Mouse (Mus musculus) CH12.LX (cell line): ENCODE results near the gene Syne3. TPM values are rescaled to one million over a fixed set of nuclear protein-coding genes. Genes with fewer than 3 reads are reported as not detected.

ENCODE experiments used
- DNase-seq: peaks from one replicate; pipeline ENCODE4 v3.0.0-alpha.2; 2013; ENCODE audit errors: extremely low read depth
- H3K27ac ChIP-seq: 2 replicates; pipeline ENCODE4 v1.5.1; 2012; ENCODE audit warnings: low read depth, mild to moderate bottlenecking, control low read depth, moderate library complexity; ENCODE audit not compliant: insufficient read depth
- H3K27me3 ChIP-seq: replicated peaks from 2 replicates; pipeline ENCODE3; 2012; ENCODE audit warnings: inconsistent platforms
- H3K36me3 ChIP-seq, 2 experiments: replicated peaks in 1 of 2; 2 replicates each; pipeline versions ENCODE3 to v1.6.1; 2012; ENCODE audit warnings: inconsistent platforms in 1 of 2, low read length in 1 of 2, mild to moderate bottlenecking in 1 of 2, mixed read lengths in 1 of 2, moderate library complexity in 1 of 2; ENCODE audit not compliant: control insufficient read depth in 1 of 2, insufficient read depth in 1 of 2
- H3K4me1 ChIP-seq, 2 experiments: 2 replicates each; pipeline ENCODE4 v1.6.1; 2012; ENCODE audit warnings: inconsistent platforms in 1 of 2, moderate library complexity in 1 of 2; ENCODE audit not compliant: insufficient read depth in 2 of 2, control insufficient read depth in 1 of 2
- H3K4me2 ChIP-seq: 2 replicates; pipeline ENCODE4 v1.6.1; 2012; ENCODE audit warnings: low read depth, mild to moderate bottlenecking, control low read depth; ENCODE audit not compliant: poor library complexity, insufficient read depth, severe bottlenecking
- H3K4me3 ChIP-seq, 3 experiments: fragments of 150-350 bp in 1 of 3; sonication (generic) in 1 of 3; replicated peaks in 1 of 3; 2 replicates each; pipeline versions ENCODE3 to v1.5.1; 2011 to 2012; ENCODE audit warnings: low read depth in 2 of 3, low read length in 2 of 3, mild to moderate bottlenecking in 2 of 3, moderate library complexity in 2 of 3, control low read depth in 1 of 3, improper control_type of control experiment in 1 of 3, inconsistent platforms in 1 of 3, mixed read lengths in 1 of 3; ENCODE audit not compliant: poor library complexity in 1 of 3
- H3K79me2 ChIP-seq: replicated peaks from 2 replicates; pipeline ENCODE4 v1.6.1; 2012; ENCODE audit warnings: mild to moderate bottlenecking, moderate library complexity; ENCODE audit not compliant: control insufficient read depth, poor library complexity, insufficient read depth, severe bottlenecking; ENCODE audit errors: extremely low read depth
- H3K9ac ChIP-seq: 2 replicates; pipeline ENCODE4 v1.6.1; 2012; ENCODE audit warnings: low read depth, mild to moderate bottlenecking, control low read depth, moderate library complexity; ENCODE audit not compliant: insufficient read depth
- H3K9me3 ChIP-seq: replicated peaks from 2 replicates; pipeline ENCODE3; 2012; ENCODE audit warnings: low read length, inconsistent platforms, mixed read lengths
- CHD1 ChIP-seq: IDR thresholded peaks from 2 replicates; pipeline ENCODE4 v1.6.1; 2012; ENCODE audit warnings: low read depth, low read length, improper control_type of control experiment, inconsistent platforms
- CHD2 ChIP-seq: IDR thresholded peaks from 2 replicates; pipeline ENCODE4 v1.6.1; 2011; ENCODE audit warnings: low read length, improper control_type of control experiment
- CTCF ChIP-seq, 2 experiments: IDR thresholded peaks in 1 of 2; conservative IDR thresholded peaks in 1 of 2; 2 replicates each; pipeline ENCODE4 v1.5.1; 2011 to 2012; ENCODE audit warnings: low read depth in 2 of 2, low read length in 2 of 2, improper control_type of control experiment in 1 of 2, inconsistent platforms in 1 of 2, mild to moderate bottlenecking in 1 of 2, moderate library complexity in 1 of 2
- EP300 ChIP-seq: IDR thresholded peaks from 2 replicates; pipeline ENCODE4 v1.6.1; 2011; ENCODE audit warnings: low read length, improper control_type of control experiment
- IRF4 ChIP-seq: IDR thresholded peaks from 2 replicates; pipeline ENCODE4 v1.6.1; 2014; ENCODE audit warnings: low read depth, mild to moderate bottlenecking, inconsistent platforms, low read length, improper control_type of control experiment
- JUND ChIP-seq: conservative IDR thresholded peaks from 2 replicates; pipeline ENCODE4 v1.6.1; 2011; ENCODE audit warnings: low read depth, low read length, improper control_type of control experiment
- KAT2A ChIP-seq: IDR thresholded peaks from 2 replicates; pipeline ENCODE4 v1.6.1; 2012; ENCODE audit warnings: low read length, improper control_type of control experiment, inconsistent platforms; ENCODE audit not compliant: insufficient replicate concordance
- MAX ChIP-seq: IDR thresholded peaks from 2 replicates; pipeline ENCODE4 v1.6.1; 2011; ENCODE audit warnings: low read length, improper control_type of control experiment
- MAZ ChIP-seq: IDR thresholded peaks from 2 replicates; pipeline ENCODE4 v1.6.1; 2012; ENCODE audit warnings: low read depth, mild to moderate bottlenecking, inconsistent platforms, low read length, improper control_type of control experiment, moderate library complexity
- MEF2A ChIP-seq: IDR thresholded peaks from 2 replicates; pipeline ENCODE4 v1.6.1; 2014; ENCODE audit warnings: low read depth, mild to moderate bottlenecking, inconsistent platforms, low read length, improper control_type of control experiment, borderline replicate concordance
- MYC ChIP-seq: IDR thresholded peaks from 2 replicates; pipeline ENCODE4 v1.6.1; 2011; ENCODE audit warnings: low read depth, mild to moderate bottlenecking, improper control_type of control experiment, low read length
- POLR2A ChIP-seq: IDR thresholded peaks from 2 replicates; pipeline ENCODE4 v1.6.1; 2011; ENCODE audit warnings: low read depth, mild to moderate bottlenecking, improper control_type of control experiment, low read length
- POLR2AphosphoS2 ChIP-seq: IDR thresholded peaks from 2 replicates; pipeline ENCODE4 v1.6.1; 2011; ENCODE audit warnings: low read depth, low read length, improper control_type of control experiment
- RCOR1 ChIP-seq: conservative IDR thresholded peaks from 2 replicates; pipeline ENCODE4 v1.6.1; 2012; ENCODE audit warnings: low read depth, mild to moderate bottlenecking, inconsistent platforms, low read length, improper control_type of control experiment
- SIN3A ChIP-seq: IDR thresholded peaks from 2 replicates; pipeline ENCODE4 v1.6.1; 2012; ENCODE audit warnings: low read length, improper control_type of control experiment, inconsistent platforms
- SMC3 ChIP-seq: IDR thresholded peaks from 2 replicates; pipeline ENCODE4 v1.6.1; 2011; ENCODE audit warnings: low read depth, low read length, improper control_type of control experiment
- TBP ChIP-seq: conservative IDR thresholded peaks from 2 replicates; pipeline ENCODE4 v1.6.1; 2011; ENCODE audit warnings: low read depth, low read length, improper control_type of control experiment
- TCF12 ChIP-seq: IDR thresholded peaks from 2 replicates; pipeline ENCODE4 v1.6.1; 2014; ENCODE audit warnings: low read depth, mild to moderate bottlenecking, inconsistent platforms, low read length, improper control_type of control experiment
- USF2 ChIP-seq: conservative IDR thresholded peaks from 2 replicates; pipeline ENCODE4 v1.6.1; 2011; ENCODE audit warnings: low read depth, low read length, improper control_type of control experiment
- ZKSCAN1 ChIP-seq: IDR thresholded peaks from 2 replicates; pipeline ENCODE4 v1.6.1; 2012; ENCODE audit warnings: low read depth, inconsistent platforms, low read length, improper control_type of control experiment, borderline replicate concordance
- ZNF384 ChIP-seq: IDR thresholded peaks from 2 replicates; pipeline ENCODE4 v1.6.1; 2012; ENCODE audit warnings: low read depth, low read length, improper control_type of control experiment, inconsistent platforms
- dilution Hi-C: fragments of 300-500 bp; cut with MboI; formaldehyde crosslinking; loops from 2 replicates; pipeline ENCODE4 v1.14.3; 2020; ENCODE audit warnings: low sequenced_read_pairs; ENCODE audit not compliant: extremely low pct_unique_long_range_greater_than_20kb, extremely low pct_ligation_motif_present
- in situ Hi-C: fragments of 300-500 bp; cut with MboI; formaldehyde crosslinking; loops from 3 replicates; pipeline ENCODE4 v1.14.3; 2019; ENCODE audit warnings: low sequenced_read_pairs, low pct_ligation_motif_present, low pct_unique_long_range_greater_than_20kb, mixed read lengths
- polyA plus RNA-seq: library from polyadenylated mRNA; unstranded; fragments of >175 nt; gene quantifications from 2 replicates; pipeline ENCODE4 v1.2.1, GENCODE M21; 2012; ENCODE audit warnings: low read depth; ENCODE audit not compliant: insufficient read length
- total RNA-seq, 2 experiments: library from RNA; depleted of rRNA; stranded (reverse); fragments of 300-350 nt in 1 of 2; fragments of >200 nt in 1 of 2; gene quantifications; 2 replicates each; pipeline ENCODE4 v1.2.3; 2012 to 2014

The Syne3 gene
- total and polyA plus RNA-seq, 3 experiments = 5.3 to 18.7 (median 7.3) TPM

DNA sequence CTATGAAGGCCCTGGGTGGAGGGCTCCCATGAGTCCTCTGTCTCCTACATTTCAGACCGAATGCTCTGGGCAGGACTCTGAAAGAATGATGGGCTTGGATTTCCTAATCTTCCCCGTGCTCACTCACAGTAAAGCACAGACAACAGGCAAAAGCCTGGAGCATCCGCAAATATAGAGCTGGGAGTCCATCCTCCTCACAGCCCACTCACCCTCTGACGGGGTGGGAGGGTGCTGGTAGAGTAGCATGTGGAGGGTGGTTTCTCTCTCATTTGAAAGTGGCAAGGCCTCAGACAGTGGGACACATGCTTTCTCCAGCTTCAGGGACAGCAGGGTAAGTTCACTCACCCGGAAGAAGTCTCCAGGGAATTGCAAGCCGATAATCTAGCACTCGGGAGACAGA lies 123.5 kb downstream of the Syne3 start:
- H3K4me2 ChIP-seq = no peak overlapping the region
- in situ Hi-C loops = no loop called here
- H3K4me3 ChIP-seq = no peak overlapping the region
- TF ChIP-seq CHD1 (no peak), EP300 (no peak), POLR2A (no peak), MEF2A (no peak), CHD2 (no peak), TCF12 (no peak), USF2 (no peak), KAT2A (no peak), ZNF384 (no peak), MYC (no peak), MAZ (no peak), POLR2AphosphoS2 (no peak)
- TF ChIP-seq, all 38 proteins: peak for 0
- DNase-seq = no peak
- Histone ChIP-seq H3K27me3 (peaks cover 61% of the 10 kb centered on the region), H3K27ac (no peak overlapping the region), H3K9ac (no peak overlapping the region), H3K36me3 (no peaks in the 10 kb centered on the region), H3K4me1 (no peaks in the 10 kb centered on the region), H3K9me3 (peaks cover 10% of the 10 kb centered on the region), H3K79me2 (no peaks in the 10 kb centered on the region)
- dilution Hi-C loops = no loop called here

DNA sequence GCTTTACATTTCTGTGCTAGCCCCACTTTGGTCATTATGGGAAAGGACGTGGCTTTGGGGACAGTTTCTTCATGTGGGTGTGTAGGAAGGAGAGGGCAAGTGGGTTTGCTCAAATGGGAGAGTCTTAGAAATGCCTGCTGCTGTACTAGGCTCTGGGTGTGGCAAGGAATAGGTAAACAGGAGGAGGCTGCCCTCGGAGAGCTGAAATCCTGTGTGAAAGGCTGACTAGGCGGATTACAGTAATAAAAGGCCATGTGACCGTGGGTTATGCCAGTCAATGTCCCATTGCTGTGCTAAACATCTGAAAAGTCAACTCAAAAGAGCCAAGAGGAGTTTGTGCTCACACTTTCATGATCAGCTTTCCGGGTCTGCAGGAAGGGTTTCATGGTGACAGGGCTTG lies 127.1 kb downstream of the Syne3 start:
- Histone ChIP-seq H3K9me3 (peaks cover 18% of the 10 kb centered on the region), H3K4me2 (no peak overlapping the region), H3K27ac (no peak overlapping the region), H3K27me3 (peaks cover 67% of the 10 kb centered on the region), H3K36me3 (no peaks in the 10 kb centered on the region), H3K9ac (no peak overlapping the region), H3K4me3 (no peak overlapping the region), H3K4me1 (no peaks in the 10 kb centered on the region), H3K79me2 (no peaks in the 10 kb centered on the region)
- dilution Hi-C loops (no loop called here), in situ Hi-C loops (no loop called here)
- no peak for DNase-seq
- TF ChIP-seq CTCF (conservative IDR thresholded peaks at IDR 0.05 in 1 of 2, IDR thresholded peaks at IDR 0.05 in 1 of 2; ENCODE audit: low read depth in 2 of 2, low read length in 2 of 2) = no peak

DNA sequence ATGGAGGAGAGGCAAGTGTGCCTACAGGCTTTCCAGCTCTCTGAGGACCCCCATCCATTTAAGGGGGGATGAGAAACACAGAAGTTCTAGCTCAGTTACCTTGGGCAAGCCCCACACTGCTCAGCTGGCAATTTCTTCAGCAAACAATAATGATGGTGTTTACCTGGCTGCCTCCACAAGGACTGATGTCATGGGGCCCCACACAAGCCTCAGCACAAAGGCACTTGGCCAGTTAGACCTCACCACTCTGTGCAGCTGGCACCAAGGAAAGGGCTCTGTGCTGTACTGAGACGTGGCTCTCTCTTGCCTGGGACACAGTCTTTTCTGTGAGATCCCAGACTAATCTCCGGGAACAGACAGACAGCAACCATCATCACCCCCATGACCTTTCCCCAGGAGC lies 127.5 kb downstream of the Syne3 start:
- in situ Hi-C loops (no loop called here), dilution Hi-C loops (no loop called here)
- Histone ChIP-seq H3K4me2 (no peak overlapping the region), H3K27me3 (peaks cover 66% of the 10 kb centered on the region), H3K9me3 (peaks cover 17% of the 10 kb centered on the region), H3K4me3 (no peak overlapping the region), H3K27ac (no peak overlapping the region), H3K9ac (no peak overlapping the region), H3K79me2 (no peaks in the 10 kb centered on the region), H3K4me1 (no peaks in the 10 kb centered on the region), H3K36me3 (no peaks in the 10 kb centered on the region)
- no peak for TF ChIP-seq CHD2
- no peak for TF ChIP-seq MAX
- TF ChIP-seq TCF12 = no peak
- no peak for TF ChIP-seq POLR2AphosphoS2
- no peak for TF ChIP-seq RCOR1
- no peak for TF ChIP-seq IRF4
- TF ChIP-seq POLR2A = no peak
- TF ChIP-seq SMC3 = no peak
- TF ChIP-seq JUND = no peak
- no peak for TF ChIP-seq SIN3A
- TF ChIP-seq TBP = no peak
- no peak for TF ChIP-seq ZKSCAN1
- DNase-seq = no peak
